In genomic region chr4:44167397-44168121, GRCm38 (mm10) we compare ENCODE assay signal across 7 mouse cellular contexts.
A peak's percentile ranks its signal among the peaks of the same experiment; 100 is the strongest.
DNase-seq lines count a peak whose midpoint lies in the region; ATAC-seq lines count a peak whose summit lies in the region.

No protein-coding gene starts in this region.

- peak; percentile 76 for DNase-seq in adrenal gland, adult 8-10 months
- peak; percentile 90 for DNase-seq in embryo, embryonic 9.5 days (ENCODE audit: extremely low spot score)
- DNase-seq in kidney, adult 11 months: peak; percentile 82
- DNase-seq in limb, embryonic 10.5 days (ENCODE audit: low spot score): peak; percentile 92
- DNase-seq in spleen, adult 12 weeks (ENCODE audit: low spot score): peak; percentile 77

- H3K4me2 ChIP-seq in midbrain, embryonic 13.5 days (replicated peaks): peak overlapping the region; percentile 76

- no peaks in the 10 kb centered on the region for H3K9me3 ChIP-seq in limb, embryonic 10.5 days (replicated peaks)
- H3K9me3 ChIP-seq in midbrain, embryonic 13.5 days: no peaks in the 10 kb centered on the region

- ATAC-seq in granulocyte monocyte progenitor cell, adult 5-6 weeks (replicated peaks; ENCODE audit: poor library complexity, severe bottlenecking): peak; percentile 46
- peak; percentile 94 for ATAC-seq in midbrain, embryonic 13.5 days

- H3K9ac ChIP-seq in midbrain, embryonic 13.5 days (replicated peaks): peak overlapping the region; percentile 97

- H3K4me1 ChIP-seq in limb, embryonic 10.5 days: peaks cover 42% of the 10 kb centered on the region
- H3K4me1 ChIP-seq in midbrain, embryonic 13.5 days (replicated peaks): peaks cover 45% of the 10 kb centered on the region

- peak overlapping the region; percentile 99 for H3K27ac ChIP-seq in limb, embryonic 10.5 days
- H3K27ac ChIP-seq in midbrain, embryonic 13.5 days: peak overlapping the region; percentile 99

- no peaks in the 10 kb centered on the region for H3K36me3 ChIP-seq in limb, embryonic 10.5 days
- H3K36me3 ChIP-seq in midbrain, embryonic 13.5 days: no peaks in the 10 kb centered on the region

- H3K27me3 ChIP-seq in limb, embryonic 10.5 days (ENCODE audit: low read depth, poor library complexity, severe bottlenecking): no peaks in the 10 kb centered on the region
- no peaks in the 10 kb centered on the region for H3K27me3 ChIP-seq in midbrain, embryonic 13.5 days

- peak overlapping the region; percentile 70 for H3K4me3 ChIP-seq in limb, embryonic 10.5 days
- peak overlapping the region; percentile 85 for H3K4me3 ChIP-seq in midbrain, embryonic 13.5 days (replicated peaks)

- under 1% methylated on average over 95 of the region's 95 CpGs for WGBS in limb, embryonic 10.5 days
- under 1% methylated on average over 61 of the region's 95 CpGs for WGBS in midbrain, embryonic 13.5 days

Comparison
In these comparisons a context has a peak if more than half of its experiments do, and no peak if none do; other contexts are left out.
1. Peak in every context shown above with its lines: DNase-seq, ATAC-seq, H3K4me3 ChIP-seq and H3K27ac ChIP-seq.